Mouse (Mus musculus) thymus, adult 2 months (tissue): ENCODE data around the gene Rmdn2. TPM values are rescaled to one million over a fixed set of nuclear protein-coding genes. Genes with fewer than 3 reads are reported as not detected.

Source experiments
- DNase-seq: peaks from one replicate; pipeline ENCODE4 v3.0.0; 2021
- H3K27ac ChIP-seq: fragments of 200-500 bp; 2 replicates; pipeline ENCODE4 v1.5.1; 2012; ENCODE audit warnings: low read length, control low read depth; ENCODE audit not compliant: control insufficient read depth, insufficient read depth
- H3K27me3 ChIP-seq: fragments of 200-500 bp; 2 replicates; pipeline ENCODE4 v1.6.1; 2012; ENCODE audit warnings: mild to moderate bottlenecking, low read length, moderate library complexity, mixed read lengths; ENCODE audit not compliant: control insufficient read depth, insufficient read depth
- H3K36me3 ChIP-seq: fragments of 200-500 bp; 2 replicates; pipeline ENCODE4 v1.6.1; 2012; ENCODE audit warnings: mild to moderate bottlenecking, low read length, moderate library complexity; ENCODE audit not compliant: control insufficient read depth, insufficient read depth
- H3K4me1 ChIP-seq: fragments of 200-500 bp; replicated peaks from 2 replicates; pipeline ENCODE4 v1.6.1; 2012; ENCODE audit warnings: low read length; ENCODE audit not compliant: control insufficient read depth, insufficient read depth
- H3K4me3 ChIP-seq: fragments of 200-500 bp; 2 replicates; pipeline ENCODE4 v1.5.1; 2012; ENCODE audit warnings: mild to moderate bottlenecking, low read length, control low read depth, moderate library complexity; ENCODE audit not compliant: control insufficient read depth, insufficient read depth
- CTCF ChIP-seq: fragments of 200-500 bp; IDR thresholded peaks from 2 replicates; pipeline ENCODE4 v1.5.1; 2012; ENCODE audit warnings: mild to moderate bottlenecking, control low read depth, low read length, moderate library complexity, borderline replicate concordance; ENCODE audit not compliant: control insufficient read depth, poor library complexity, insufficient read depth; ENCODE audit errors: extremely low read depth
- POLR2A ChIP-seq: fragments of 200-500 bp; IDR thresholded peaks from 2 replicates; pipeline ENCODE4 v1.6.1; 2012; ENCODE audit warnings: mild to moderate bottlenecking, low read length, control low read depth, moderate library complexity; ENCODE audit not compliant: control insufficient read depth, poor library complexity, insufficient read depth; ENCODE audit errors: extremely low read depth
- WGBS: fragments of 180-500 bp; shearing (Covaris S2); methylation state at CpG from one replicate; pipeline ENCODE4 v1.1.7; 2018; 5-methylcytosine and 5-hydroxymethylcytosine counted together
- polyA plus RNA-seq: library from polyadenylated mRNA; depleted of rRNA; stranded (reverse); fragments of >200 nt; gene quantifications from 2 replicates; pipeline ENCODE4 v1.2.3, GENCODE M21; 2012; rRNA removed

Gene Rmdn2
- polyA plus RNA-seq, 1 experiment = 0.97 TPM

DNA sequence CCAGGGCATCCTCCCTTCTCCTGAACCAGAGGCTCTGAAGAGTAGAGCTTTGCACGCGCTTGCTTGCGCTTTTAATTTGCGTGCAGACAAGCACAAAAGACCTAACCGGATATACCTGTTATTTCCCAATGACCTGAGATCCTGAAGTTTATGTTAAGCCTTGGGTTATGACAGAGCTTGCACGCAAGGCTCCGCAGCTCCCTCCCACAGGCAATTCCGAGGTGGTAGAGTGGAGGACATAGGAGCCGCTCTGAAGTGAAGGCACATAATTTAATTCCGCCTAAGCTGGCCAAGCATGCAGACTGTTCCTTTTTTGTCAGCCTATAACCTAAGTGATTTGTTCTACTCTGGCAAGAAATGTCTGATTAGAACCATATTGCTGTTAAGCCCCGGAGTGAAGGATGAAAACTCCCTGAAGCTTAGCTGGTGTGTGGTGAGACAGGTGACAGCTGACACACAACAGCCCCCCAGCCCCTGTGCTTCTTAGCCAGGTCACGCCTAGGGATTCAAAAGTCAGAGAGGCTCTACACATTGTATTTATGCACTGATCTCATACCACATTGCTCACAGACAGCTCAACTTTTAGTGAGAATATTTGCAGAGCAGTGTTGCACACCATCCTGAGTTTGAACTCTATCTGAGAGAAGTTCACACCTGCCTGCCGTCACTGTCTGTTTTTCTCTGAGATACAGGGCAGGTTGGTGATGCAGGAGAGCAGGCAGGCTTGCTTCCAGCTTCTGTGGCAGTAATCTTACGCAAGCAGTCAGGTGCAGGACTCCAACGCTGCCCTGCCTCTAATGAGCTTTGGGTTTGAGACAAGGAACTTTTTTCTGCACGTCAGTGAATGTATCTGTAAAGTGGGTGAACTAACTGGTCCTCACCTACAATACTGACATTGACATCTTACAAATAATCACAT is 117.2 kb downstream of the Rmdn2 start:
- no peak overlapping the region for H3K27ac ChIP-seq
- no peak overlapping the region for H3K4me3 ChIP-seq
- 54% methylated on average over 16 of the region's 16 CpGs for WGBS
- TF ChIP-seq POLR2A (no peak), CTCF (no peak)
- no peaks in the 10 kb centered on the region for H3K4me1 ChIP-seq
- H3K36me3 ChIP-seq = no peaks in the 10 kb centered on the region
- no peak for DNase-seq
- H3K27me3 ChIP-seq = no peaks in the 10 kb centered on the region

DNA sequence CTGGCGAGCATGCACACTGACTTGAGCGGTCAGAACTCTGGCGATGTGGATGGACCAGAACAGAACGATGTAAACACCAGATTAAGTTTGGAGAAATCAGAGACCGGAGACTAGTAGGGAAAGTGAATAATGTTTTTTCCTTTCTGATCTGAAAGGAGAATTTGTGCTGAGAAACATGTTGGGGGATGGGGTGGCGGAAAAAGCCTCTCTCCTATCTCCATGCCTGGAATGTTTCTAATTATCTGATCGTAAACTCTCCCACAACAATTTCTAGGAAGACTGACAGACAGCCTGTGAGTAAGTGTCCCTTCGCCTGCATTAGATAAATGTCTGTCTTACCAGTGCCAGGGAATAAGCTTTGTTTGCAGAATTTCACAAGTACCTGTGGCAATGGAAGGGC is 119.3 kb downstream of the Rmdn2 start:
- no peak for DNase-seq
- TF ChIP-seq CTCF = no peak
- TF ChIP-seq POLR2A = no peak
- WGBS = 82% methylated on average over 8 of the region's 8 CpGs
- Histone ChIP-seq H3K4me3 (no peak overlapping the region), H3K27ac (no peak overlapping the region), H3K4me1 (no peaks in the 10 kb centered on the region), H3K36me3 (no peaks in the 10 kb centered on the region), H3K27me3 (no peaks in the 10 kb centered on the region)

DNA sequence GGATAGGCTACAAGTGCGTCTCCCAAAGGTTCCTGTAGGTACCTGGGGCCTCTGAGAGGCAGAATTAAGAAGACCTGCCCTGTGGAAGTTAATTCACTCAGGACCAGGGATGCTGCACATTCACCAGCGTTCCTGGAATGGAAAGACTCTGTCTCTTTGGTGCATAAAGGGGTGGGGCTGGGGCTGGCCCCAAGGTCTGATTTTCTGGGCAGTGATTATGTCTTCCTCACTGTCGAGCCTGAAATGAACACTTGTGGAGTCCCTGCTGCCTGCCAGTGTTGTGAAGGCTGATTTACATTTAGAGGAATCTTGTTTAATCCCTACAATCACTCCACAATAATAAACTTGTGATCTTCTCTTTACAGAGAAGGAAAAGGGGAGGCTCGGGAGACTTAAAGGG is 121.4 kb downstream of the Rmdn2 start:
- no peak for TF ChIP-seq CTCF
- no peak for TF ChIP-seq POLR2A
- 78% methylated on average over 4 of the region's 4 CpGs for WGBS
- DNase-seq = no peak
- Histone ChIP-seq H3K4me1 (no peaks in the 10 kb centered on the region), H3K4me3 (no peak overlapping the region), H3K36me3 (no peaks in the 10 kb centered on the region), H3K27me3 (no peaks in the 10 kb centered on the region), H3K27ac (no peak overlapping the region)

DNA sequence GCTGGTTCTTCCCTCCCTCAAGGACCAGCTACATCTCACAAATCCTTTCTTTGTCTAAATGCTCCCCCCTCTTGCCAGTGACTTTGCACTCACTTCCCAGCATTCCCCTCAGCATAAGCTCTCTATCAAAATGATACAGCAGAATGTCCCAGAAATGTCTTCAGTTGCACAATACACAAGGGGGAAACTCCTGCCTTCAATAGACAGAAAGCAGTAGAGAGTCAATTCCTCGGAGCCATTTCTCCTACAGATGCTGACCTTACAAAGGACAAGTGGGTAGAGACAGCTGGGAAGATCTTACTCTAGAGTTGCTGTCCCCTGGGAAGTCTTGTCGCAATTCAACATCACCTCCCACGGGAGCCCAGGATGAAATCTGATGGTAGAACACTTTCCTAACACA is 125.9 kb downstream of the Rmdn2 start:
- no peak for DNase-seq
- WGBS = 80% methylated on average over 3 of the region's 3 CpGs
- Histone ChIP-seq H3K4me1 (no peaks in the 10 kb centered on the region), H3K4me3 (no peak overlapping the region), H3K27me3 (no peaks in the 10 kb centered on the region), H3K36me3 (no peaks in the 10 kb centered on the region), H3K27ac (no peak overlapping the region)
- TF ChIP-seq CTCF = no peak
- TF ChIP-seq POLR2A = no peak

DNA sequence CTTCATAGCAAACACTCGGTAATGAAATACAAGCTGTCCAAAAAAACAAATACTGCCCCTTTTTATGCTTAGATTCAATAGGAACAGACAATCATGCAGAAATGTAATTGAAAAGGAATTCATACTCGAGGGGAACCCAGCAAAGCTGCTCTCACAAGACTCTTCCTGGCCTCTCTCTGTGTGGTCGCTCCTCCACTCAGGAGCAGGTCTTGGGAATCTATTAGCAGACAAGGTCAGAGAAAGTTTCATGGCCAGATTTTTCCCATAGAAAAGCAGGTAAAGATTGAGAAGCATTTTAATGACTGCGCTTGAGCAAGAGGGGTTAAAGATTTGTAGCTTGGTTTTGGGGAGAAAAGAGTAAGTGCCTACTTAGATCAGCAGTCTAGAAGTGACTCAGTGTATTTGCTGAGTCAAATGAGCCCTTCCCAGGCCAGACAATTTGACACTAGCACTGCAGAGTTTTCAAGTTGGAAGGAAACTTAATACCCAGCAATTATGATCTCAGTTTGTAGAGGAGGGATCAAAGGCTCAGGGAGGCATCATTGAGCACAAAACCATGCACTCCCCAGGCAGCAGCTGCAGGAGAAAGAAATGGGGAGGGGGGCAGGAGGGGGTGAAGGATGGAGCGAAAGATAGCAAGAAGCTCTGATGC is 127.3 kb downstream of the Rmdn2 start:
- H3K36me3 ChIP-seq = no peaks in the 10 kb centered on the region
- no peak overlapping the region for H3K4me3 ChIP-seq
- WGBS = 80% methylated on average over 5 of the region's 5 CpGs
- DNase-seq = no peak
- H3K27ac ChIP-seq = no peak overlapping the region
- no peak for TF ChIP-seq CTCF
- no peak for TF ChIP-seq POLR2A
- no peaks in the 10 kb centered on the region for H3K4me1 ChIP-seq
- no peaks in the 10 kb centered on the region for H3K27me3 ChIP-seq

DNA sequence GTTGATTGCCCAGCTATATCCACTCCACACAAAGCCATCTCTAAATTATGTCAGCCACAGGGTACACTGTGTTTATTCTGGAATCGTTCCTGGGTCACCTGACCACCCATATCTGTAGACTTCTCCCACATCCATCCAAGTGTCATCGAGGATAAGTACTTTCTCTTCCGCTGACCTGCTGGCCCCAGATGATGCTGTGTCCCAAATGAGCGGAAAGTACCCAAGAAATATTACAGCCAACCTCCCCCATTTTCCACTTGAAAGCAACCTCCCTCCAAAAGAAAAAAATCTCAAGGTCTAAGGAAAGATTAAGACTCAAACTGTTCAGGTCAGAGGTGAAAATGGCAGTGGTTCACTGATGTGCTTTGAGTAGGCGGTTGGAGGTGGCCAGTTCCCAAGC is 131.0 kb downstream of the Rmdn2 start:
- H3K36me3 ChIP-seq = no peaks in the 10 kb centered on the region
- no peaks in the 10 kb centered on the region for H3K27me3 ChIP-seq
- no peaks in the 10 kb centered on the region for H3K4me1 ChIP-seq
- H3K4me3 ChIP-seq = no peak overlapping the region
- TF ChIP-seq CTCF = no peak
- TF ChIP-seq POLR2A = no peak
- H3K27ac ChIP-seq = no peak overlapping the region
- WGBS = 97% methylated on average over 5 of the region's 5 CpGs
- DNase-seq = no peak

Other genes starting within 250 kb of the Rmdn2 start
- 12.2 and 14.1 TPM in 2 replicates for gene Cyp1b1, start 103.2 kb downstream of the Rmdn2 start, polyA plus RNA-seq